Mouse (Mus musculus) liver, adult 2 months (tissue): Measurements from ENCODE around the gene Arhgef17. TPM values are rescaled to one million over a fixed set of nuclear protein-coding genes. Genes with fewer than 3 reads are reported as not detected.

ENCODE experiments used
- DNase-seq: peaks from one replicate; pipeline ENCODE4 v3.0.0-alpha.2; 2011; ENCODE audit warnings: low read depth, low spot score; ENCODE audit errors: extremely low read depth
- H3K27ac ChIP-seq: fragments of 200-500 bp; replicated peaks from 2 replicates; pipeline ENCODE4 v1.5.1; 2012; ENCODE audit warnings: low read depth, mild to moderate bottlenecking, control low read depth, inconsistent platforms, low read length; ENCODE audit not compliant: insufficient read depth
- H3K27me3 ChIP-seq: fragments of 200-500 bp; 2 replicates; pipeline ENCODE4 v1.6.1; 2012; ENCODE audit warnings: mild to moderate bottlenecking, moderate library complexity, low read length, inconsistent platforms; ENCODE audit not compliant: control insufficient read depth, insufficient read depth
- H3K36me3 ChIP-seq: fragments of 200-500 bp; 2 replicates; pipeline ENCODE4 v1.6.1; 2012; ENCODE audit warnings: low read length, inconsistent platforms; ENCODE audit not compliant: control insufficient read depth, insufficient read depth
- H3K4me1 ChIP-seq: fragments of 200-500 bp; 2 replicates; pipeline ENCODE4 v1.6.1; 2011; ENCODE audit warnings: low read length; ENCODE audit not compliant: control insufficient read depth, insufficient read depth
- H3K4me3 ChIP-seq: fragments of 200-500 bp; 2 replicates; pipeline ENCODE4 v1.5.1; 2011; ENCODE audit warnings: low read depth, mild to moderate bottlenecking, control low read depth, low read length, moderate library complexity; ENCODE audit not compliant: insufficient read depth
- H3K79me2 ChIP-seq: fragments of 200-500 bp; 2 replicates; pipeline ENCODE4 v1.6.1; 2012; ENCODE audit warnings: inconsistent platforms, mild to moderate bottlenecking, low read length, moderate library complexity; ENCODE audit not compliant: control insufficient read depth, insufficient read depth
- H3K9ac ChIP-seq: fragments of 200-500 bp; 2 replicates; pipeline ENCODE4 v1.6.1; 2012; ENCODE audit warnings: low read depth, mild to moderate bottlenecking, control low read depth, inconsistent platforms, low read length
- CTCF ChIP-seq: fragments of 200-500 bp; IDR thresholded peaks from 2 replicates; pipeline ENCODE4 v1.5.1; 2011; ENCODE audit warnings: low read depth, low read length, control low read depth
- POLR2A ChIP-seq: fragments of 200-500 bp; IDR thresholded peaks from 2 replicates; pipeline ENCODE4 v1.6.1; 2011; ENCODE audit warnings: low read length, control low read depth; ENCODE audit not compliant: insufficient read depth; ENCODE audit errors: extremely low read depth
- WGBS: fragments of 180-500 bp; shearing (Covaris S2); methylation state at CpG from one replicate; pipeline ENCODE4 v1.1.7; 2018; 5-methylcytosine and 5-hydroxymethylcytosine counted together
- polyA plus RNA-seq: library from polyadenylated mRNA; depleted of rRNA; stranded (reverse); fragments of >200 nt; gene quantifications from 2 replicates; pipeline ENCODE4 v1.2.3, GENCODE M21; 2012
- total RNA-seq: library from RNA; depleted of rRNA; stranded (reverse); fragments of >200 nt; gene quantifications from 2 replicates; pipeline ENCODE4 v1.2.3, GENCODE M21; 2014

Arhgef17 gene
- total and polyA plus RNA-seq, 2 experiments, result 1.2 to 1.8 TPM

DNA sequence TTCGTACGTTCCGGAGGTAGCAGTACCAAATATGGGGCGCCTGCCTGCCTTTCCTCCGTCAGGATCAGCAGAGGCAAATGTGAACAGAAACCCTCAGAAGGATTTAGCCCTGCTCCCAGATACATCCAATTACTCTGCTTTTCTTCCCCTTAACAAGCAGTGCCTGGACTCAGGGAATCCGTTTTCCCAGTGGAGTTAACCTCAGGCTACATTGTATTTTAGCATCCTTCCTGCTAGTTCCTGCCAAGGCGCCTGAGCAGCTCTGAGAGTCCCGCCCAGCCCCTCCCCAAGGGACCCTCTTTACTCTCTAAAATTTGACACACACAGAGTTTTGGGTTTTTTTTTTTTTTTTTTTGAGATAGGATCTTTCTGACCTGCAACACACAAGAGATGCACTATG lies 31.5 kb upstream of the Arhgef17 start:
- Histone ChIP-seq H3K79me2 (no peaks in the 10 kb centered on the region), H3K4me3 (peak overlapping the region; percentile 25; the same call in 1 of the 2 replicates), H3K27me3 (no peaks in the 10 kb centered on the region), H3K9ac (peak overlapping the region; percentile 52), H3K4me1 (no peaks in the 10 kb centered on the region), H3K36me3 (no peaks in the 10 kb centered on the region), H3K27ac (no peak overlapping the region; the same call in 1 of the 2 replicates)
- WGBS, result 78% methylated on average over 8 of the region's 8 CpGs
- TF ChIP-seq POLR2A, result no peak
- TF ChIP-seq CTCF, result no peak
- no peak for DNase-seq

DNA sequence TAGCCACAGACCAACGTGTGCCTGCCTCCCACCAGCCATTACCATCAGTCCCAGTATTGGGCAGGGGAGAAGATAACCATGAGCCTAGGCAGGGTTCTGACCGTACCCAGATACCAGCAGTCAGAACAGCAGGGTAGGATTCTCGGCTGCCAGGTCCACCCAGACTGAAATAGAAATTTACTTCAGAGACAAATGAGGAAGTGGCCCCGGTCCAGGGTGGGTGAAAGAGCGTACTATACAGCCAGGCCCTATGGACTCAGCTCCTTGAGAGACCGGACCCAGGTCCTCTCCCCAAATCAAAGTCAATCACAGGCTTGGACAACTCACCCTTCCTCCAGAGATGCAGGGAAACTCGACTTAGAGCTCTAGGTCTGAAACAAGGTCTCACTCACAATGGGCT lies 29.2 kb upstream of the Arhgef17 start:
- TF ChIP-seq POLR2A (no peak), CTCF (no peak)
- H3K4me1 ChIP-seq, result peaks cover 3% of the 10 kb centered on the region; the same call in 1 of the 2 replicates
- H3K9ac ChIP-seq, result no peak overlapping the region
- no peak for DNase-seq
- 80% methylated on average over 7 of the region's 7 CpGs for WGBS
- H3K36me3 ChIP-seq, result no peaks in the 10 kb centered on the region
- H3K79me2 ChIP-seq, result no peaks in the 10 kb centered on the region
- H3K27me3 ChIP-seq, result no peaks in the 10 kb centered on the region
- H3K4me3 ChIP-seq, result no peak overlapping the region
- H3K27ac ChIP-seq, result peak overlapping the region; percentile 10; the same call in 1 of the 2 replicates

DNA sequence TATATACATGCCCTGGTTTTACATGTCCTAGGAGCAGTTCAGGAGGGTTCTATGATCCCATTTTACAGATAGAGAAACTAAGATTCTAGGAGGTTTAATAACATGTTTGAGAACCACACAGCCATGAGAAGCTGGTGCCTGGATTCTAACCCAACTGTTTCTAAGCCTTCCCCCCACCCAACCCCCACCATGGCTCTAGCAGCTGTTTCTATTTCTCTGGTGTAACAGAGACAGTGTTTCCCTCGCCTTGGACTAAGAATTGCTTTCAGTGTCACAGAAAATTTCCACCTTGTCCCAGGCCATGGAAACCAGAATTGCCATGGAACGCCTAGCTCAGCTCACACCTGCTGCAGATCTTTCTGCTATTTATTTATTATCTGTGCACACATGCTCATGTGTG lies 28.6 kb upstream of the Arhgef17 start:
- Histone ChIP-seq H3K79me2 (no peaks in the 10 kb centered on the region), H3K4me1 (peaks cover 3% of the 10 kb centered on the region; the same call in 1 of the 2 replicates), H3K9ac (no peak overlapping the region), H3K27me3 (no peaks in the 10 kb centered on the region), H3K27ac (no peak overlapping the region), H3K36me3 (no peaks in the 10 kb centered on the region), H3K4me3 (no peak overlapping the region)
- no peak for DNase-seq
- 86% methylated on average over 2 of the region's 2 CpGs for WGBS
- TF ChIP-seq CTCF (no peak), POLR2A (no peak)

DNA sequence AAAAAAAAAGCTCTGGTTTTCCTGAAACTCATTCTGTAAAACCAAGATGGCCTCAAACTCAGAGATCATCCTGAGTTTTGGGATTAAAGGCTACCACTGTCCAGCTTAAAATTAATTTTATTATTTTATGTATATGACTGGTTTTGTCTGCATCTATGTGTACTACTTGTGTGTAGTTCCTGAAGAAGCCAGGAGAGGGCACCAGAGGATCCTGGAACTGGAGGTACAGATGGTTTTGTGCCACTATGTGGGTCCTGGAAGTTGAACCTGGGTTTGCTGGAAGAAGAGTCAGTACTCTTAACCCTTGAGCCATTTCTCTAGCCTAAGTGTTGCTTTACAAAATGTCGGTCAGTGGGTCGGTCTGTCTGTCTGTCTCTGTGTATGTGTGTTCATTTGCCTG lies 26.5 kb upstream of the Arhgef17 start:
- Histone ChIP-seq H3K36me3 (no peaks in the 10 kb centered on the region), H3K9ac (no peak overlapping the region), H3K4me1 (peaks cover 3% of the 10 kb centered on the region; the same call in 1 of the 2 replicates), H3K27ac (no peak overlapping the region), H3K79me2 (no peaks in the 10 kb centered on the region), H3K27me3 (no peaks in the 10 kb centered on the region), H3K4me3 (no peak overlapping the region)
- TF ChIP-seq POLR2A, result no peak
- no peak for TF ChIP-seq CTCF
- 98% methylated on average over 2 of the region's 2 CpGs for WGBS
- DNase-seq, result no peak

DNA sequence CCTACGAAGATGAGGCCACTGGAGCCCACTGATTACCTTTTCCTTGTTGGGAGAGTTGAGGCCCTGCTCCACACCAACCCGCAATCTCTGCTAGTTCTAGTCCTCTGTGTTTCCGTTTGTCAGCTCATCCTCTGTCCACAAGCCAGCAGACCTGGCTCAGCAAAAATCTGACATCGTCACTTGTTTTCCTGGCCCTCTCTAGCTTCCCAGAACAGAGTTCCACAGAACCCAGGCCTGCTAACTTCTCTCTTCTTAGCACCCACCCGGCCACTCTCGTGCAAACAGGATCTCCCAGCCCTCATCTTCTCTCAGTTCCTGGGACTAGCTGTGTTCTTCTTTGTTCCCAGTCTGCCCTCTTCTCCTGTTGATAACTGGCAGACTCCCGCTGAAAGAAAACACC lies 20.8 kb upstream of the Arhgef17 start:
- Histone ChIP-seq H3K9ac (no peak overlapping the region), H3K4me1 (peaks cover 5% of the 10 kb centered on the region; the same call in 1 of the 2 replicates), H3K4me3 (no peak overlapping the region), H3K36me3 (no peaks in the 10 kb centered on the region), H3K27me3 (no peaks in the 10 kb centered on the region), H3K79me2 (no peaks in the 10 kb centered on the region), H3K27ac (peak overlapping the region; percentile 33; the same call in 1 of the 2 replicates)
- TF ChIP-seq POLR2A (no peak), CTCF (no peak)
- WGBS, result 73% methylated on average over 7 of the region's 7 CpGs
- DNase-seq, result peak; percentile 36

DNA sequence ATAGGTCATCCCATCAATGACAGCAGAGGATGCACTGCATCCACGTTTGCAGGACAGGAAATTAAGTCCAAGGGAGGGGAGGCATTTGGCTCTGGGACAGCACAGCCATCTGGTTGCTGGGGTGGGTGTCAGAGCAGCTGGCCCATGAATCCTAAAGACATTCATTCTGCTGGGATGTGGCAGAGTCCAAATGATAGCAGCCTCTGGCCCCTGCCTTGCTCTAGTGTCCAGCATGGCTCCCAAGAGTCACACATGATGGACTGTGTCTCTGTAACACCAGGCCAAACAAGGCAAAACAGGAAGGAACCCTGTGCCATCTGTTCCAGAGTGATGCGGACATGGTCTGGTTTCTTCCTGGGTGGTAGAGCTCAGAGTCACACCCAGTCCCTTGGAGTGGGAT lies 20.0 kb upstream of the Arhgef17 start:
- H3K9ac ChIP-seq, result no peak overlapping the region
- DNase-seq, result no peak
- H3K79me2 ChIP-seq, result no peaks in the 10 kb centered on the region
- H3K27me3 ChIP-seq, result no peaks in the 10 kb centered on the region
- peaks cover 5% of the 10 kb centered on the region; the same call in 1 of the 2 replicates for H3K4me1 ChIP-seq
- H3K4me3 ChIP-seq, result no peak overlapping the region
- H3K27ac ChIP-seq, result peak overlapping the region; percentile 29; the same call in 1 of the 2 replicates
- TF ChIP-seq POLR2A, result no peak
- no peak for TF ChIP-seq CTCF
- WGBS, result 67% methylated on average over 2 of the region's 2 CpGs
- H3K36me3 ChIP-seq, result no peaks in the 10 kb centered on the region
